Mouse (Mus musculus) spleen, adult 12 weeks (tissue): ENCODE results near the gene Trim23.
"Not testable (repeated sequence)": the region's sequence is repeated elsewhere in the genome, so short reads cannot be mapped to it uniquely, and the experiment has no call there.

ENCODE experiments used
- DNase-seq: peaks from one replicate; pipeline ENCODE4 v3.0.0; 2022; ENCODE audit warnings: low spot score

Gene Trim23

DNA sequence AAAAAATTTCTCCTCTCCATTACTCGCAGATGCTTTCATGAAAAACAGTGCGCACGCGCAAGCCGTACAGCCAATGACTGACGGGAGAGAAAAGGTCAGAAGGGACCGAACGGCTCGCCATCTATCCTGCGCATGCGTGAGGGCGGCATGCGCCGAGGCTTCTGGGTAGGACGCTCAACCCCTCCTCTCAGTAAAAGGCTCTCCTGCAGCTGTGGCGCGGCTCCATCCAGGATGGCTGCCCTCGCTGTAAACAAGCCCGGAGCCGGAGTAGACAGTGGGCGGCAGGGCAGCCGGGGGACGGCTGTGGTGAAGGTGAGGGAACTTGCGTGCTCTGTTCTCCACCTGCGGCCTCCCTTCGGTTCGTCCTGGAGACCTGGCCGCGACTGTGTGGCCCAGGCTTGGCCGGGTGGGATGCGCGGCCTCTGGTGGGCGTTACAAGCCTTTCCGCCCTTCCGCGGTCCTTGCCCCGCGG, at the start of gene Trim23:
Gene Trim23, plus strand, starts transcription at position 148 of the 472 bp plus-strand sequence.
- peak; percentile 91 for DNase-seq

- DNase-seq: no peak
Measured at GRCm38 (mm10) chr13:104132561-104132960, 46.0 kb upstream of the Trim23 start.

DNA sequence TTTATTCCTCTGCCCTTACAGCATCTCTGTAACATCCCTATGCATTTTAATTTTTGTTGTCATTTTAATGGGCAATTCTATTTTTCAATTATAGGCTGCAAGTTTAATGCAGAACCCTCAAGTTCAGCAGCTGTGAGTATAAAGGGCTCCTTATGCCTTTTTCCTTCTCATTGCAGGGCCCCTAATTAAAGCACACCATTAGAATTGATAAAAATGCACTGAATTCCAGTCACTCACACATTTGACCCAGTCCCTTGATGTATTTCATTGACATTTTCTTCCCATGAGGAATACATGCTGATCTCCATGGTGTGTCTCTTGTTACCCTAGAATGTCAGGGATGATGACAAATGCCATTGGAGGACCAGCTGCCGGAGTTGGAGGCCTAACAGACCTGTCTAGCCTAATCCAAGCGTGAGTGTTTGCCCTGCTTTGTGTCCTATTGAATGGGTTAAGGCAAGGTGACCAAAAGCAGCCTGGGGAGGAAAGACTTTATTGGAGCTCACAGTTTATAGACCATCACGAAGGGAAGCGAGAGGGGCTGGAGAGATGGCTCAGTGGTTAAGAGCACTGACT, 44.0 kb upstream of the Trim23 start:
- DNase-seq: no peak

GRCm38 (mm10) chr13:104139369-104140209, 39.0 kb upstream of the Trim23 start:
- DNase-seq: peak; percentile 74

DNA sequence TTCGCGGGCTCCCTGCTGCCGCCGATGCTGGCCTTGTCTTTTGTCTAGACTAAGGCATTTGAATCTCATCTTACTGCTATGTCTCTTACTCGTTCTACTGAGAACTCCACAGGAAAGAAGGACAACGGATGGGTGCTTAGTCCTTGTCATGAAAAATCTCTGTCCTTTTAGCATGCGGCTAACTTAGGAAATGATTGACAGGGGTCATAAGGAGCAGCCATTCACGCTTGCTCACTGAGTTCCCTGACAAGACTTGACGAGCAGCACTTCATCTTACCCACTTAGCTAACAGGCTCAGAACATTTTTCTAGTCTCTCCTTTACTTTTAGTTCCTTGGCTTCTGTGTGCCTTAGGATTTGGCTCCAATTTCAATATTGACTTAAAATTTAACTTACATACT, 33.7 kb upstream of the Trim23 start:
- DNase-seq: no peak

DNA sequence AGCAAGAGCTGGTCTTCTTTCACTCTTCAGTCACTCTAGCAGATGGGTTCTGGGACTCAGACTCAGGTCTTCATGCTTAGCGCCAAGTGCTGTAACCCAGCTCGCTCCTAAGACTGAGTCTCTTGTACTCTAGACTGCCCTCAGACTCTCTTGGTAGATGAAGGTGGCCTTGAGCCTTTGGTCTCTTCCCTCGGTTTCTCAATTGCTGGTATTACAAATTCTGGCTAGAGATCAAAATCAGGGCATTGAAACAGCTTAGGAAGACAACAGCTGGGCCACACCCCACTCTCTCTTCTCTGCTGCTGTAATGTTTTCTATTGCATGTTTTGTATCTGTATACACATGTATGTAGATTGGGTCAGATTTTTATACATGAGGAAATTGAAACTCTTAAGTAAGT, 33.0 kb upstream of the Trim23 start:
- DNase-seq: no peak

- no peak for DNase-seq
Measured at GRCm38 (mm10) chr13:104154180-104154579, 24.4 kb upstream of the Trim23 start.

GRCm38 (mm10) chr13:104155106-104155505, 23.5 kb upstream of the Trim23 start:
- no peak for DNase-seq

DNA sequence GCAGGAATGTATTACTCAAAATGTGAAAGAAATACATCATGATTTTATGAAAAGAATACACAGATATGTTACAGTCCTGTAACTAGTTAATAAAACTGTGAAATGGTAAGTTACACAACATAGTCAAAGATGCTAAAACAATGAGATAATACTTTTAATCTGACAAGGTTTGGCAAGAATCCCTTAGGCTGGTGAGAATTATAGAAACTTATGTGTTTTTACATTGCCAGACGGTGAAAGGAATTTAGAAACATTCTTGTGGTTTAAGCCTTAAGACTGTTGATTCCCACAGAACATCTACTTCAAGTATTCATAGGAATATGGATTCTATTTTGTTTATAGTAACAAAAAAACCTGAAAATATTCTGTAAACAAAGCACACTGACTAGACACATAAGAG, 22.9 kb upstream of the Trim23 start:
- DNase-seq: no peak

DNA sequence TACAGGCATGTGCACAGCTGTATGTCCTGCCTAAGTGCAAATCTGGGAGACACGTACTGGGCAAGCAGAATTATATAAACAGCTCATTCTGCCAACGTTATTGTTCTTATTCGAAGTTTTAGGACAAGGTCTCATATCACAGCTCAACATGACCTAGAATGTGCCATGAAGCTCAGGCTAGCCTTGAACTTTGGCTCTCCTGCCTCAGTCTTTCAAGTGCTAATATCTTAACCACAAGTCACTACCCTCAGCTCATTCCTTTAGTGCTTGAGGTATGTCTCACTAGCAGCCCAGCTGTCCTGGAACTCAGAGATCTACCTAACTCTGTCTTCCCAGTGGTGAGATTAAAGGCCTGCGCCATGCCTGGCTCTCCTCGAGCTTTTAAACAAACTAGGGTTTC, 6.9 kb upstream of the Trim23 start:
- no peak for DNase-seq

- DNase-seq: no peak
Measured at GRCm38 (mm10) chr13:104172498-104172897, 6.1 kb upstream of the Trim23 start.

DNA sequence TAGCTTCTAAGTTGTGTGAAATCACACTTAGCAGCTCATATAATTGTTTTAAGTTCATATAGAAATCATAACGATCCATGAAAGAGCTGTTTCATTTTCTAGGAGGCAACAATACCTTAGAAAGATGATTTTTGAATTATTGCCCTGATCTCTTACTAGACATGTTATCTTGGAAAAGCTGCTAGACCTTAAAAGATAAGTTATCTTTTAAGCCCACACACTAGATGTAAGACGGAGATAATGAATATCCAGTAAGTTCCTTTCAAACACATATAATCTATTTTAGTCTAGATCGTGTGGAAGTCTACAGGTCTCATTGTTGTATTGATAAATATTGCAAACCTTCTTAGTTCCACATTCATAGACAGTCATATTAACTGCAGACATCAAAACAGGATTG, 1.7 kb upstream of the Trim23 start:
- DNase-seq: no peak

DNA sequence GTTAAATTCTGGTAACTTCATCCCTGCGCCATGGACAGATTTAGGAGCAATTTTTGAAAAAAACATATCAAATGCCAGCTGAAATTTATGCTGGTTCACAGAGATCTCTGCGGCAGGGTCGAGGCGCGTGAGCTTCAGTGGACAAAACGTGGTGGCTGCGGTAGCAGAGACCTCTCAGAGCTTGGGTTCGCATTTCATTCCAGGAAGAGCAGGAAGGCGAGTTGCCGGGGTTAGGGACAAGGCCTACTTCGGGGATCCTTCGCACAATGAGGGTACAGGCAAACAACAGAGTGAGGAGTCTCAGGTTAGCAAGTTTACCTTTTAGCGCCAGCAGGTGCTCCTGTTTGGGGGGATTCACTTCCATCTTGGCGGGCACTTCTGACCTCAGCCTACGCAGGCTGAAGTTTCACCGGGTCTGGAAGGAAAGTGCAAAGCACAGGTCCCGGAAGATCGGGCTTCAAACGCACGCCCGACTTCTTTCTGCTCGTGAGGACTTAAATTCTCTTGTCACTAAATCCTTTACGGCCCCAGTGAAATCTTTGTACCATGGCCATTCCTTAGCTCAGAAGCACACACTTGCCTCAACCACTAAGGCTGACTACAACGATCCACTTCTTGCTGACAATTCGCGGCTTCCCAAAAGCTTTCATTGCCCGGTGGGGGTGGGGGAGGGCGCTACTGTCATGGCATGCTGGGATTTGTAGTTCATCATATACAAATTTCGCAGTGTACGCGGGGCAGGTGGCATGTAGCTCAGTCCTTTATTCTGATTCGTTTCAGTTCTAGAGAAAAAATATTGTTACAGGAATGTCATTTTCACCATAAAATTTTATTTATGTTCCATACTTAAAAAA, 574 bp upstream of the Trim23 start, which contains the start of gene Trappc13:
Gene Trappc13, minus strand, starts transcription at position 674 of the 854 bp plus-strand sequence.
- DNase-seq: no peak

DNA sequence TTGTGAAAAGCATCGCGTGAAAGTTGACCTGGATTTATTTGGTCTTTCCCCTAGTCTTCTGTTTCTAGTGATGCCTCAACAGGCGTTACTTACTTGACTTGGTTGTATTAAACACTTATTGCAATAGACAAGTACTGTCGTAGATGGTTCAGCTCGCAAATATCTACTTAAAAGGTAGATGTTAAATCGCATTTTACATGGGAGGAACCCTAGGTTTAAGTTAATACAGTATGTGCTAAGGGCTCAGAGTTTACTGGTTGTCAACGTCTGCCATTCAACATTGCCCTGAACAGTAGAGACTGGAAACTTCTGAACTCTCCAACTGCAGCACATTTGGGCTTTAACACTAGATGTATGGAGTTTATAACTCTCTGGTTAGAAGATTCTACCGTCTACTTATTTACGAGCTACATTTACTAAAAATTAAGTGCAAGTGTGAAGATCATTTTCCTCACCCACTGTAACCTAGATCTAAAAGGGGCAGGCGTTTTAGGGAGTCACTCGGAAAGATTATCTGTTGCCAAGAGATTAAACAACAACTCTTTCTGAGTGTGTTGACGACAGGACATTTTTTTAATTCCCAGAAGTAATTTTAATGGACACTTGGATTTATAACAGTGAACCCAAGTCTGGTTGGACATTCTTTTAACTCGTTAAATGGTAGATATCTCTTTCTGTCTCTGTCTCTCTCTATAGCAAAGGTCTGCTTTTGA, 735 bp downstream of the Trim23 start:
- DNase-seq: no peak

GRCm38 (mm10) chr13:104187357-104187756, 8.8 kb downstream of the Trim23 start:
- DNase-seq: no peak

DNA sequence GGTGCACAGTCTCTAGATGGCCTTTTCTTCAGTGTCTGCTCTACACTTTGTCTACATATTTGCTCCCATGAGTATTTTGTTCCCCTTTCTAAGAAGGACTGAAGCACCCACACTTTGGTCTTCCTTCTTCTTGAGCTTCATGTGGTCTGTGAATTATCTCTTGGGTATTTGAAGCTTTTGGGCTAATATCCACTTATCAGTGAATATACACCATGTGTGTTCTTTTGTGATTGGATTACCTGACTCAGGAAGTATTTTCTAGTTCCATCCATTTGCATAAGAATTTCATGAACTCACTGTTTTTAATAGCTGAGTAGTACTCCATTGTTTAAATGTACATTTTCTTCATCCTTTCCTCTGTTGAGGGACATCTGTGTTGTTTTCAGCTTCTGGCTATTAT, 17.3 kb downstream of the Trim23 start:
- not testable (repeated sequence) for DNase-seq

DNA sequence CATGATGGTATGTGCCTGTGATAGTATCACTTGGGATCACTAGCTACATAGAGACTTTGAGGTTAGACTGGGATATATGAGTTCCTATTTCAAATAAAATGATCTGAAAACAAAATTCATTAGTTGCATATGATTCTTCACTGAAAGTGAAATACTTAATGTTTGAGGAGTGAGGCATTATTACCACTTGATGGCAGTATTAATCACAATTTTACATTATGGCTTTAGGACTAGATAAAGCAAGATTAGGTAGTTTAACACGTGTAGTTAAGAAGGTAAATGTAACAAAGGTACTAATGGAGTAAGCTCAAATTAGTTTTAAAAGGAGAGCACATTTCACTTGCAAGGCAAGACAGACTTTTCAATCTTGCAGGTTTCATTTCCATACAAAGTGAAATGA, 25.7 kb downstream of the Trim23 start:
- DNase-seq: no peak

GRCm38 (mm10) chr13:104227478-104227877, 48.9 kb downstream of the Trim23 start:
- DNase-seq: no peak

DNA sequence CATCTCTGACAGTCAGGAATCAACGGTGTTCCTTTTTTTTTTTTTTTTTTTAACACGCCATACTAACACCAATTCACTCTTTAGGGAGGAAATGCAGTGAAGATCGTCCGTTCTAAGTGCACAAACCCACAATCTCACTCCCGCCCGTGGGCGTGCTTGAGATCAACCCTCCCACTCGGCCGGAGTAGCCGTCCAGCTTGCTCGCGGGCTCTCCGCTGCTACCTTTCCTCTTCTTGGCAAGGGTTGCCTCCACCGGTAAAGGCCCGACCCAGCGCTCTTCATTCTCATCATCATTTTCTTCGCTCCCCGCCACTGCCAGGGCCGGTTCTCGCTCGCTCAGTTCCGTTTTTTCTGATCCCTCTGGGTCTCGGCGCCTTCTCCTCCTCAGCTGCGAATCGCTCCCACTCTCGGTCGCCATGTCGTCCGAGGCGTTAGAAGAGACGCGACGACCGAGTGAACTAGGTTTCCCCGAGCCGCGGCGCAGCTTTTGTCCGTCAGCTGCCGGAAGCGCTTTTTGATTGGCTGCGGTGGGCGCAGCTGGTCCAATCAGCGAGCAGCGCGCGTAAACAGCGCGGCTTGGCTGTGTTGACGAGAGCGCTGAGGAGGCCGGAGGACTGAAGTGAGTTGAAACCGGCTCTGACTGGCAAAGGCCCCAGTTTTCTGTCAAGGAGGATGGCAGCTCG, 49.9 kb downstream of the Trim23 start, which contains the start of the genes Cenpk and Ppwd1:
Gene Cenpk, plus strand, starts transcription at position 228 of the 683 bp plus-strand sequence.
Gene Ppwd1, minus strand, starts transcription at position 460 of the 683 bp plus-strand sequence.
- peak; percentile 96 for DNase-seq

- no peak for DNase-seq
Measured at GRCm38 (mm10) chr13:104229181-104229580, 50.6 kb downstream of the Trim23 start.
